Mouse (Mus musculus): ENCODE results near the gene Acox3.

Acox3 gene

DNA sequence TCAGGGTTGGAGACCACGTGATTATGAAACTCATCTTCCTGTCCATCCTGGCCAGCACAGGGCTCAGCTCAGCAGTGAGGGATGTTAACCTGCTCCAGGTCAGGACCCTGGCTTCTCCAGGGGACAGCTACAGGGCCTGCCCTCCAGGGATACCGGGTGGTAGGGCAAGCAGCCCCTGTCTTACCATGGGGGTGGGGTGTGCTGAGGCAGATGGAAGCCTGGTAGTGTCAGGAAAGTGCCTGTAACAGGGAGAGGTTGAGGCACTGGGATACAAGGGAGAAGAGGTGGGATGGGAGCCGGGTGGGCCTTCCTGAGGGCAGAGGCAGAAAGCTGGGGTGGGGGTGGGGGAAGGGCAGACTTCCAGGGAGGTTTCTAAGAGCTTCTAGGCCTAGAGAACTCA lies 69.5 kb downstream of the Acox3 start:
- DNase-seq (ENCODE audit: low spot score): no peak

DNA sequence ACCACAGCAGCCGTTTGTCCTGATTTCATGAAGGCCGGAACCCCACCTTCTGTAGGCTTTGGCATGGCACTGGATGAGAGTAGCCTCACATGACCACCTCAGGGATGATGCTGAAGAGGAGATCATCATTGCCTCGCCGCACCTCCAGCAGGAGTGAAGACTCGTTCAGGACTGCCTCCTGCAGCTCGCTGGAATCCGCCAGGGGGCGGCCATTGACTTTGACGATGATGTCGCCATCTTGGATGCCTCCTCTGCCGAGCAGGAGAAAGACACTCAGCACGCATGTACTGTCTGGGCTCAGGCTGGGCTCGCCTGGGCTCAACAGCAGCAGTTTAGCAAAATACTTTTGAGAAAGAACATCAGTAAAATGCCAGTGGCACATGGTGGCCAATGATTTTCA lies 70.0 kb downstream of the Acox3 start:
- no peak for DNase-seq (ENCODE audit: low spot score)

DNA sequence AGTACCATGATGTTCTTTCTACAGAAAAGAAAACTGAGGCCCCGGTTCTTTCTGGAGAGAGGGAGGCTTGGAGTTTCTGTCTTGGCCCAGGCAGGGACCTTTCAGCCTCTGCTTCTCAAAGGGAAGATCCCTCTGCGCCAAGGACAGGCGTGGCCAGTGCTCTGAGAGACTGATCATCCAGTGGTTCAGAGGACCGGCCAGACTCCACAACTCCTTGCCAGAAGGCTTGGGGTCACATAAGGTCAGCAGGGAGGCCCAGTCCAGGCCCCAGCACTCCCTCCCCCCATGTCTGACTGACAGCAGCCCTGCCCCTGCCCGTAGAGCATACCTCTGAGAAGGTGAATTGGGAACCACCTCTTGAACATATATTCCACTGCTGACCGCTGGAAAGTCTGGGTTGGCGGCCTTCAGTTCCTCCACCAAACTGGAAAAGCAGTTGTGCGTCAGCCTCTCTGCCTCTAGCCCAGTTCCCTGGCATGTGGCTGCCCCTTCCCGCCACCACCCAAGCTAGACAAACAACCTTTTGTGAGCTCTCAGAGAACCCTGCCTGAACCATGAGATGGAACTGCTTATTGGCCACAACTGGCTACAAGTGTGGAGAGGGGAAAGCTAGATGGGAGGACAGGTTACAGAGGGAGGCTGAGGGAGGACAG lies 71.0 kb downstream of the Acox3 start:
- DNase-seq (ENCODE audit: low spot score): no peak

DNA sequence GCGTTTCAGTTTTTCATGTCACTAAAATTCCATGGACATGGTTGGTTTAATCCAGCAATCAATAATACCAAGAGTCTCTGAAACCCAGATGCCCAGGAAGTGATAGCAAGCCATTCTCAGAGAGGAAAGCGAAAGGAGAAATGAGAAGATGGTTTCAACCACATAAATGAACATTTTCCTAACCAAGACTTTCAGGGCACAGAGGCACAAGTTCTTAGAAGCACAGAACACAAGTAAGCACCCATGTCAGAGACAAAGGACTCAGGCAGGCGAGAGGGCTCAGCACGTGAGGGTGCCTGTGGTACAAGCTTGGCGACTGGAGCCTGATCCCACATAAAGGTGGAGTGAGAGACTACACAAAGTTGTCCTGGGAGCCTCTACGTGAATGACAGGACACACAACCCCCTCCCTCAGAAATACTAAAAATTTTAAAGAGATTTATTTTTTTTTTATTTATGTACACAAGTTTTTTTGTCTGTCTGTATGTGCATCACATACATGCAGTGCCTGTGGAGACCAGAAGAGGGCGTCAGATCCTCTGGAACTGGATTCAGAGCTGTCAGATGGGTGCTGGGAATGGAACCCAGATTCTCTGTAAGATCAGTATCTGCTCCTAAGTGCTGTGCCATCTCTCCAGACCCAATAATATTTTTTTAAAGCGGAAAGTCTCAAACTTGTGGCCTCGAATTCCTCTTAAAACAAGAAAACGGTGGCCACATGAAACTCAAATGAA lies 73.1 kb downstream of the Acox3 start:
- no peak for DNase-seq (ENCODE audit: low spot score)

DNA sequence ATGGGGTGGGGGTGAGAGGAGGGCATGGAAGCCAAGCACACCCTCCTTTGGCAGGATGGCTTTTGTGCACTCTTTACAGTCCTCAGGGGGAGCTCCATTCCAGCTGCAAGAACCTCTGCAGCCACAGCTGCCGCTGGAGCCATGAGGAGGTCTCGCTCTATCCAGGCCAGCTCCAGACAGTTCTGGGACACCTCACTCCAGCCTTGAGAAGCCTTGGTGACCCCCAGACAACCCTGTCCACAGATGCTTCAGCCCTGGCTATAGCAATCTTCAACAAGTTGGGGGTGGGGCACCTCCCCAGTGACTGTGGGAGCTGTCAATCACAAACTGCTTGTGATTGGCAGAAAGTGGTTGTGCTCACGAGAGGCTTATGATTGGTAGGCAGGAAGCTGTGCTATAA lies 76.7 kb downstream of the Acox3 start:
- no peak for DNase-seq (ENCODE audit: low spot score)

DNA sequence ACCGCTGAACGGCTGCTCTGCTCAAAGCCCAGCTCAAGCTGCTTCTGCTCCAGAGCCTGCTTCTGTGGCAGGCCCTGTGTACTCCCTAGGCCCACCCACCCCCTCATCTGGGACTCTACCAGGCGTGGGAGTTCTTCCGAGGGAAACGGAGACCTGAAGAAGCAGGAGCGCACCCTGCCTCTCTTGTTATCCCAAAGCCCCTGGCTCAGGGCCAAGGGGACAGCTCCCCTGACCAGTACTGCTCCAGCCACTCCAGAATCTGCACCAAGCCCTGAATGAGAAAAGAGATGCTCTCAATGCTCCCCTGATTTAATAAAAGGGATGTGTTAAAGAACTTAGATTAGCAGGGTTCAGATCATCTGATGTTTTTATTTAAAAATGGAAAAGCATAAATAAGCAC lies 78.4 kb downstream of the Acox3 start:
- no peak for DNase-seq (ENCODE audit: low spot score)

DNA sequence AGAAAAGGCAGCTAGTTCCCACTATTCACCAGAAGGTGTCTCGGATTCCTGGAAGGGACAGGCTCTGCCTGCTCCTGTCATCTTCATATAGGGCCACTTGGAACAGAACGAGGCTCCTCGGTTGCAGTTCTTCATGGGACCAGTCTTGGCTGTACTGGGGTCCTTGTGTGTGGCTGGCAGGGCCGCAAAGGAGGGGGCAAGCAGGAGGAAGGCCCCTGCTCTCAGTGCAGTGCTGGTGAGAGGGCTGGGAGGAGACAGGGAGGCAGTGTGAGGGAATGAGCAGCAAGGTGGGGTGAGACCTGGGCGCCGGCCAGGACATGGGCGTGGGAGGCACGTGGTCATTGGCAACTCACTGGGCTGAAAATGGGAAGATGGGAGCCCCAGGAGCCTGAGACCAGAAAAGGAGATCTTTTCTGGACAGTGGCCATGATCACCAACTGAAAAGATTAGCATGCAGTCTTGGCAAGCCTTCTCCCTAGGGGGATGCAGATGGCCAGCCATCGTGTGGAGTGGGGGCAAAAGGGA lies 79.2 kb downstream of the Acox3 start:
- peak; percentile 8 for DNase-seq (ENCODE audit: low spot score)

All from MN1 (cell line).